Mouse (Mus musculus) forebrain, embryonic 13.5 days (tissue): ENCODE measurements around the gene Pom121l2. TPM values are rescaled to one million over a fixed set of nuclear protein-coding genes. Genes with fewer than 3 reads are reported as not detected.

ENCODE experiments used
- ATAC-seq: fragments of 200-750 bp; cut with Nextera tagmentation; 2 replicates; pipeline ENCODE4 v1.8.0; 2017
- H3K27ac ChIP-seq: fragments of 300-500 bp; sonication (generic); 2 replicates; pipeline ENCODE4 v1.5.1; 2015; ENCODE audit warnings: inconsistent platforms, mild to moderate bottlenecking, moderate library complexity
- H3K27me3 ChIP-seq: fragments of 300-500 bp; sonication (generic); 2 replicates; pipeline ENCODE4 v1.6.1; 2015; ENCODE audit warnings: mild to moderate bottlenecking, inconsistent platforms
- H3K36me3 ChIP-seq: fragments of 300-500 bp; sonication (generic); 2 replicates; pipeline ENCODE4 v1.6.1; 2015; ENCODE audit warnings: mild to moderate bottlenecking, inconsistent platforms; ENCODE audit not compliant: poor library complexity, severe bottlenecking
- H3K4me1 ChIP-seq: fragments of 300-500 bp; sonication (generic); 2 replicates; pipeline ENCODE4 v1.6.1; 2015; ENCODE audit warnings: inconsistent platforms
- H3K4me2 ChIP-seq: fragments of 300-500 bp; sonication (generic); 2 replicates; pipeline ENCODE4 v1.6.1; 2015; ENCODE audit warnings: inconsistent platforms, mild to moderate bottlenecking, moderate library complexity
- H3K4me3 ChIP-seq: fragments of 300-500 bp; sonication (generic); 2 replicates; pipeline ENCODE4 v1.5.1; 2015; ENCODE audit warnings: mild to moderate bottlenecking, inconsistent platforms
- H3K9ac ChIP-seq: fragments of 300-500 bp; sonication (generic); 2 replicates; pipeline ENCODE4 v1.6.1; 2015; ENCODE audit warnings: mild to moderate bottlenecking, inconsistent platforms
- H3K9me3 ChIP-seq: fragments of 300-500 bp; sonication (generic); replicated peaks from 2 replicates; pipeline ENCODE4 v1.6.1; 2016; ENCODE audit warnings: inconsistent platforms
- WGBS: fragments of 180-500 bp; shearing (Covaris S2); methylation state at CpG from one replicate; pipeline ENCODE4 v1.1.7; 2015; 5-methylcytosine and 5-hydroxymethylcytosine counted together
- polyA plus RNA-seq: library from polyadenylated mRNA; unstranded; fragments of >200 nt; fragmentation: Nextera tagmentation; extraction: Ambion mirVana; gene quantifications from 2 replicates; pipeline ENCODE4 v1.2.1, GENCODE M21; 2015

The Pom121l2 gene
- polyA plus RNA-seq, 1 experiment from 2014 or later, result not detected

GRCm38 (mm10) chr13:21944926-21945740 lies 35.9 kb upstream of the Pom121l2 start, which contains the start of gene Zfp184:
Gene Zfp184 (plus strand): TSS chr13:21945094.
- WGBS, result under 1% methylated on average over 50 of the region's 50 CpGs
- H3K27me3 ChIP-seq, result no peaks in the 10 kb centered on the region
- H3K9me3 ChIP-seq, result no peaks in the 10 kb centered on the region
- peaks cover 20% of the 10 kb centered on the region for H3K4me1 ChIP-seq
- peak within 1 kb of the TSS; percentile 84 for H3K9ac ChIP-seq
- peaks cover 24% of the 10 kb centered on the region for H3K36me3 ChIP-seq
- peak within 1 kb of the TSS; percentile 86 for H3K27ac ChIP-seq
- peak within 1 kb of the TSS; percentile 82 for H3K4me3 ChIP-seq
- peak within 1 kb of the TSS; percentile 77 for H3K4me2 ChIP-seq
- ATAC-seq, result peak; percentile 95

DNA sequence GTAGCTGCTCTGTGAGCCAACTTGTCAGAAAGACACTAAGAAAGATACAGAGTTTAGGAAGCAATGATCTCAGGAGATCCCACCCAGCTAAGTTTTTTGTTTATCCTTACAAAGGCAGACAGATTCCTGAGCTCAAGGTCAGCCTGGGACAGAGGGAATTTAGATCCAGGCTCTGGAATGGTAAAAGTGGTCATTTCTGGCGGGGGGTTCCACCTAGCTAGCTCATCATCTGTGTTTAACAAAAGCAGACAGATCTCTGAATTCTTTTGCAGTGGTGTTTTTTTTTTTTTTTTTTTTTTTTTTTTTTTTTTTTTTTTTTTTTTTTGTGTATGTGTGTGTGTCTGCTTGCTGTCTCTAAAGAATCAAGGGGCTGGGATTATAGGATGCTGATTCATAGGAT lies 11.7 kb upstream of the Pom121l2 start:
- Histone ChIP-seq H3K4me2 (no peak overlapping the region), H3K27me3 (0 out of 2 replicates have a peak, but pooled peaks cover 2% of the 10 kb centered on the region), H3K9ac (no peak overlapping the region), H3K36me3 (peaks cover 5% of the 10 kb centered on the region), H3K27ac (no peak overlapping the region), H3K9me3 (no peaks in the 10 kb centered on the region), H3K4me1 (no peaks in the 10 kb centered on the region), H3K4me3 (no peak overlapping the region)
- no peak for ATAC-seq
- WGBS, result 42% methylated on average over 1 of the region's 1 CpGs

- Histone ChIP-seq H3K4me1 (no peaks in the 10 kb centered on the region), H3K27ac (no peak overlapping the region), H3K27me3 (0 out of 2 replicates have a peak, but pooled peaks cover 2% of the 10 kb centered on the region), H3K36me3 (no peaks in the 10 kb centered on the region), H3K4me3 (no peak overlapping the region), H3K9ac (no peak overlapping the region), H3K4me2 (no peak overlapping the region), H3K9me3 (no peaks in the 10 kb centered on the region)
- 69% methylated on average over 2 of the region's 2 CpGs for WGBS
- no peak for ATAC-seq
Observed at GRCm38 (mm10) chr13:21969816-21970215, 11.2 kb upstream of the Pom121l2 start.

- Histone ChIP-seq H3K27me3 (0 out of 2 replicates have a peak, but pooled peaks cover 2% of the 10 kb centered on the region), H3K4me3 (no peak overlapping the region), H3K27ac (no peak overlapping the region), H3K4me2 (no peak overlapping the region), H3K36me3 (no peaks in the 10 kb centered on the region), H3K4me1 (no peaks in the 10 kb centered on the region), H3K9me3 (no peaks in the 10 kb centered on the region), H3K9ac (no peak overlapping the region)
- WGBS, result 35% methylated on average over 3 of the region's 3 CpGs
- no peak for ATAC-seq
Observed at GRCm38 (mm10) chr13:21971641-21972040, 9.4 kb upstream of the Pom121l2 start.

- ATAC-seq, result peak; percentile 89
- H3K4me3 ChIP-seq, result peak overlapping the region; percentile 47
Observed at GRCm38 (mm10) chr13:21974221-21974725, 6.7 kb upstream of the Pom121l2 start.

GRCm38 (mm10) chr13:21974726-21975473 lies 6.1 kb upstream of the Pom121l2 start:
- peak overlapping the region; percentile 71 for H3K9ac ChIP-seq
- no peaks in the 10 kb centered on the region for H3K4me1 ChIP-seq
- H3K4me2 ChIP-seq, result peak overlapping the region; percentile 41
- H3K36me3 ChIP-seq, result no peaks in the 10 kb centered on the region
- WGBS, result 4% methylated on average over 20 of the region's 20 CpGs
- no peaks in the 10 kb centered on the region for H3K9me3 ChIP-seq
- peak overlapping the region; percentile 80 for H3K27ac ChIP-seq
- H3K27me3 ChIP-seq, result peaks cover 11% of the 10 kb centered on the region
- peak overlapping the region; percentile 47 for H3K4me3 ChIP-seq
- peak; percentile 97 for ATAC-seq

More at GRCm38 (mm10) chr13:21974221-21974725, 6.7 kb upstream of the Pom121l2 start:
- Histone ChIP-seq H3K36me3 (no peaks in the 10 kb centered on the region), H3K4me1 (no peaks in the 10 kb centered on the region), H3K9me3 (no peaks in the 10 kb centered on the region), H3K4me2 (peak overlapping the region; percentile 41), H3K27me3 (peaks cover 6% of the 10 kb centered on the region), H3K9ac (peak overlapping the region; percentile 71), H3K27ac (peak overlapping the region; percentile 80)
- WGBS, result under 1% methylated on average over 23 of the region's 23 CpGs

GRCm38 (mm10) chr13:21981803-21982193 lies 804 bp downstream of the Pom121l2 start:
- Histone ChIP-seq H3K36me3 (no peaks in the 10 kb centered on the region), H3K4me3 (peak overlapping the region; percentile 60), H3K4me1 (peaks cover 14% of the 10 kb centered on the region), H3K9me3 (no peaks in the 10 kb centered on the region), H3K9ac (peak overlapping the region; percentile 78), H3K4me2 (peak overlapping the region; percentile 99), H3K27me3 (peaks cover 68% of the 10 kb centered on the region), H3K27ac (no peak overlapping the region)
- WGBS, result 3% methylated on average over 17 of the region's 17 CpGs
- no peak for ATAC-seq

- Histone ChIP-seq H3K36me3 (no peaks in the 10 kb centered on the region), H3K4me1 (peaks cover 14% of the 10 kb centered on the region), H3K27ac (no peak overlapping the region), H3K4me2 (no peak overlapping the region), H3K27me3 (peaks cover 68% of the 10 kb centered on the region), H3K9me3 (no peaks in the 10 kb centered on the region), H3K4me3 (no peak overlapping the region), H3K9ac (no peak overlapping the region)
- no peak for ATAC-seq
- 93% methylated on average over 2 of the region's 2 CpGs for WGBS
Observed at GRCm38 (mm10) chr13:21984486-21984885, 3.5 kb downstream of the Pom121l2 start.

- Histone ChIP-seq H3K9ac (no peak overlapping the region), H3K36me3 (no peaks in the 10 kb centered on the region), H3K27ac (no peak overlapping the region), H3K4me1 (peaks cover 13% of the 10 kb centered on the region), H3K9me3 (no peaks in the 10 kb centered on the region), H3K4me2 (no peak overlapping the region), H3K27me3 (peaks cover 58% of the 10 kb centered on the region), H3K4me3 (no peak overlapping the region)
- whole genome bisulfite sequencing, result 82% methylated on average over 5 of the region's 5 CpGs
- no peak for ATAC-seq
Observed at GRCm38 (mm10) chr13:21992550-21992949, 11.6 kb downstream of the Pom121l2 start.

DNA sequence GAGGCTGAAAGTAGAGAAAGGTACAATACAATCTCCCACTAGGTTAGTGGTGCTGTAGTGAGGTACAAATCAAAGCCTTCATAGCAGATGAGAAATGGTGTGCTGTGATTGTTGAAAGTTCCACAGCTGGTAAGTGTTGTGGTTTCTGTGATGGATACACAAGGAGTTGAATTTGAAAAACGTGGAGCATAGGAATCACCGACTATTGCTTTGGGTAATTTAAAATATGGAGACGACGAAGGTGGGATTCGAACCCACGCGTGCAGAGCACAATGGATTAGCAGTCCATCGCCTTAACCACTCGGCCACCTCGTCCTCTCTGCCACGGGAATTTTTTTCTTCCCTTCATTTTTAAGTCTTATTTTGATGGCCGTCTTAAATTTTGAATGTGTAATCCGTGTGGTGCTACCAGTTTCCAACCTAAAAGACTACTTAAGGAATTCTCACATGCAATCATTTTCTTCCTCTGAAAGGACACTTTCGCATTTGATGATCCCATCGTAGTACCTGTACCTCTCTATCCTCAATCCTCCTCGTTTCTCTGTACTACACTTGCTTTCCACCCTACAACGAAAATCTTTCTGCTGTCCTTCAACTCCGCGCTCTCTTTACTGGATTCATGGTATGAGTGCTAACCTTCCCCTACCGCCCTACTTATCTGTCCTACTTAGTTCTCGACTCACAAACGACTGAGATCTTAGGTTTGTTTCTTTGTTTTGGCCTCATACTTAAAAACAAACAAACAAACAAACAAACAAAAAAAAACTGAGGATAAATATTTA lies 13.2 kb downstream of the Pom121l2 start:
- 1% methylated on average over 22 of the region's 22 CpGs for WGBS
- H3K9ac ChIP-seq, result no peak overlapping the region
- H3K36me3 ChIP-seq, result no peaks in the 10 kb centered on the region
- peaks cover 68% of the 10 kb centered on the region for H3K27me3 ChIP-seq
- ATAC-seq, result no peak
- H3K4me2 ChIP-seq, result 0 out of 2 replicates have a peak overlapping the region, but pooled peaks have one; percentile 12
- no peak overlapping the region for H3K27ac ChIP-seq
- H3K4me1 ChIP-seq, result peaks cover 13% of the 10 kb centered on the region
- no peak overlapping the region for H3K4me3 ChIP-seq
- H3K9me3 ChIP-seq, result no peaks in the 10 kb centered on the region

- H3K27ac ChIP-seq, result no peak overlapping the region
- no peaks in the 10 kb centered on the region for H3K36me3 ChIP-seq
- H3K4me3 ChIP-seq, result peak overlapping the region; percentile 38
- H3K27me3 ChIP-seq, result peaks cover 73% of the 10 kb centered on the region
- ATAC-seq, result no peak
- peak overlapping the region; percentile 58 for H3K4me2 ChIP-seq
- WGBS, result 5% methylated on average over 8 of the region's 8 CpGs
- peaks cover 13% of the 10 kb centered on the region for H3K4me1 ChIP-seq
- H3K9me3 ChIP-seq, result no peaks in the 10 kb centered on the region
- H3K9ac ChIP-seq, result 0 out of 2 replicates have a peak overlapping the region, but pooled peaks have one; percentile 26
Observed at GRCm38 (mm10) chr13:21994896-21995295, 13.9 kb downstream of the Pom121l2 start.
